Mouse (Mus musculus) limb, embryonic 11.5 days (tissue): Measurements from ENCODE around the gene Taf4. TPM values are rescaled to one million over a fixed set of nuclear protein-coding genes. Genes with fewer than 3 reads are reported as not detected.

Experiments used
- ATAC-seq: fragments of 200-750 bp; cut with Nextera tagmentation; 2 replicates; pipeline ENCODE4 v1.8.0; 2017; ENCODE audit warnings: low read depth; ENCODE audit not compliant: insufficient number of reproducible peaks, low FRiP score, low TSS enrichment
- DNase-seq: peaks from one replicate; pipeline ENCODE4 v3.0.0-alpha.2; 2015; ENCODE audit warnings: low spot score
- H3K27ac ChIP-seq: fragments of 300-500 bp; sonication (generic); replicated peaks from 2 replicates; pipeline ENCODE4 v1.5.1; 2014; ENCODE audit warnings: low read depth, mild to moderate bottlenecking, low read length
- H3K27me3 ChIP-seq: fragments of 300-500 bp; sonication (generic); 2 replicates; pipeline ENCODE4 v1.6.1; 2014; ENCODE audit warnings: mild to moderate bottlenecking, low read length, mixed read lengths; ENCODE audit not compliant: control insufficient read depth, insufficient read depth
- H3K36me3 ChIP-seq: fragments of 300-500 bp; sonication (generic); 2 replicates; pipeline ENCODE4 v1.6.1; 2014; ENCODE audit warnings: mild to moderate bottlenecking, low read length, moderate library complexity, mixed read lengths; ENCODE audit not compliant: control insufficient read depth, insufficient read depth
- H3K4me1 ChIP-seq: fragments of 300-500 bp; sonication (generic); 2 replicates; pipeline ENCODE4 v1.6.1; 2014; ENCODE audit warnings: low read length, mixed read lengths; ENCODE audit not compliant: control insufficient read depth, insufficient read depth
- H3K4me2 ChIP-seq: fragments of 300-500 bp; sonication (generic); 2 replicates; pipeline ENCODE4 v1.6.1; 2014; ENCODE audit warnings: low read depth, mild to moderate bottlenecking, moderate library complexity; ENCODE audit not compliant: severe bottlenecking
- H3K4me3 ChIP-seq: fragments of 300-500 bp; sonication (generic); 2 replicates; pipeline ENCODE4 v1.5.1; 2014; ENCODE audit warnings: low read depth, low read length
- H3K9ac ChIP-seq: fragments of 300-500 bp; sonication (generic); 2 replicates; pipeline ENCODE4 v1.6.1; 2014; ENCODE audit warnings: mild to moderate bottlenecking, low read length
- H3K9me3 ChIP-seq: fragments of 300-500 bp; sonication (generic); 2 replicates; pipeline ENCODE4 v1.6.1; 2016; ENCODE audit warnings: low read length; ENCODE audit not compliant: control insufficient read depth
- WGBS: fragments of 180-500 bp; shearing (Covaris S2); extraction: QIAGEN DNeasy Blood & Tissue Kit; methylation state at CpG from one replicate; pipeline ENCODE4 v1.1.7; 2014; 5-methylcytosine and 5-hydroxymethylcytosine counted together
- polyA plus RNA-seq: library from polyadenylated mRNA; unstranded; fragments of >200 nt; fragmentation: Nextera tagmentation; extraction: Ambion mirVana; gene quantifications from 2 replicates; pipeline ENCODE4 v1.2.1, GENCODE M21; 2014

The Taf4 gene
- polyA plus RNA-seq, 1 experiment from 2014 or later, result 5.8 TPM

GRCm38 (mm10) chr2:179993071-179993470 lies 16.6 kb upstream of the Taf4 start:
- H3K4me3 ChIP-seq, result no peak overlapping the region
- WGBS, result 87% methylated on average over 5 of the region's 5 CpGs
- no peak for DNase-seq

GRCm38 (mm10) chr2:179989098-179989497 lies 12.7 kb upstream of the Taf4 start:
- 55% methylated on average over 1 of the region's 1 CpGs for WGBS
- H3K27ac ChIP-seq, result no peak overlapping the region
- H3K4me1 ChIP-seq, result no peaks in the 10 kb centered on the region
- no peak overlapping the region for H3K9ac ChIP-seq
- no peaks in the 10 kb centered on the region for H3K36me3 ChIP-seq
- no peak overlapping the region for H3K4me2 ChIP-seq
- H3K27me3 ChIP-seq, result no peaks in the 10 kb centered on the region
- H3K9me3 ChIP-seq, result no peaks in the 10 kb centered on the region
- no peak for ATAC-seq
- no peak for DNase-seq
- no peak overlapping the region for H3K4me3 ChIP-seq

More at GRCm38 (mm10) chr2:179993071-179993470, 16.6 kb upstream of the Taf4 start:
- no peak for ATAC-seq
- H3K27ac ChIP-seq, result no peak overlapping the region
- H3K36me3 ChIP-seq, result no peaks in the 10 kb centered on the region
- no peaks in the 10 kb centered on the region for H3K4me1 ChIP-seq
- no peaks in the 10 kb centered on the region for H3K27me3 ChIP-seq
- H3K4me2 ChIP-seq, result no peak overlapping the region
- no peaks in the 10 kb centered on the region for H3K9me3 ChIP-seq
- H3K9ac ChIP-seq, result no peak overlapping the region

GRCm38 (mm10) chr2:179986437-179987022 lies 10.1 kb upstream of the Taf4 start:
- Histone ChIP-seq H3K27ac (no peak overlapping the region), H3K9ac (no peak overlapping the region), H3K9me3 (no peaks in the 10 kb centered on the region), H3K4me1 (no peaks in the 10 kb centered on the region), H3K36me3 (no peaks in the 10 kb centered on the region), H3K4me2 (no peak overlapping the region), H3K4me3 (no peak overlapping the region), H3K27me3 (no peaks in the 10 kb centered on the region)
- 82% methylated on average over 10 of the region's 10 CpGs for WGBS
- no peak for ATAC-seq
- no peak for DNase-seq

GRCm38 (mm10) chr2:179985695-179986094 lies 9.2 kb upstream of the Taf4 start:
- no peak overlapping the region for H3K27ac ChIP-seq
- no peaks in the 10 kb centered on the region for H3K27me3 ChIP-seq
- 91% methylated on average over 1 of the region's 1 CpGs for WGBS
- no peaks in the 10 kb centered on the region for H3K36me3 ChIP-seq
- no peak overlapping the region for H3K4me2 ChIP-seq
- no peaks in the 10 kb centered on the region for H3K4me1 ChIP-seq
- H3K9me3 ChIP-seq, result no peaks in the 10 kb centered on the region
- H3K9ac ChIP-seq, result no peak overlapping the region
- ATAC-seq (no peak), DNase-seq (no peak)
- no peak overlapping the region for H3K4me3 ChIP-seq

DNA sequence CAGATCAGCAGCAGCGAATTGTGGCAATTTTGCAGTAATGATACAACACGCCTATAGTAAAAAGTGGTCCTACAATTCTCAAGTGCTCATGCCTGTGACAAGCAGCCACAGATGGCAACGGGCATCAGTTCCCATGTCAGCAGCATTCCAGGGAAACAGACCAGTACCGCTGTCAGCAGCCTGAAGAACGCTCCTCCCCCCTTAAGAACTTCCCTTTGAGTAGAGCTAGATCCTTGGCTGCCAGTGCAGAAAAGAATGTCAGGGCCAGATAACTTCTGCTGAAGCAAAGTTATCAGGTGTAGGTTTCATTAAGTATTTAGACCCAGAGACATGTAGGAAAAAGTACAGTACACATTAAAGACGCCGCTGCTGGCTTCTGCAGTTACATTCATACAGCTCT lies 8.4 kb upstream of the Taf4 start:
- no peaks in the 10 kb centered on the region for H3K27me3 ChIP-seq
- H3K36me3 ChIP-seq, result no peaks in the 10 kb centered on the region
- ATAC-seq (no peak), DNase-seq (no peak)
- no peaks in the 10 kb centered on the region for H3K4me1 ChIP-seq
- H3K9ac ChIP-seq, result no peak overlapping the region
- H3K4me2 ChIP-seq, result no peak overlapping the region
- WGBS, result 40% methylated on average over 7 of the region's 7 CpGs
- H3K4me3 ChIP-seq, result no peak overlapping the region
- no peaks in the 10 kb centered on the region for H3K9me3 ChIP-seq
- H3K27ac ChIP-seq, result no peak overlapping the region

GRCm38 (mm10) chr2:179982715-179983114 lies 6.3 kb upstream of the Taf4 start:
- no peak for DNase-seq
- Histone ChIP-seq H3K4me3 (no peak overlapping the region), H3K36me3 (no peaks in the 10 kb centered on the region), H3K4me1 (peaks cover 2% of the 10 kb centered on the region; the same call in 1 of the 2 replicates), H3K27me3 (no peaks in the 10 kb centered on the region), H3K27ac (no peak overlapping the region), H3K9ac (no peak overlapping the region), H3K9me3 (no peaks in the 10 kb centered on the region), H3K4me2 (no peak overlapping the region)
- 85% methylated on average over 3 of the region's 3 CpGs for WGBS
- no peak for ATAC-seq

GRCm38 (mm10) chr2:179980616-179981015 lies 4.2 kb upstream of the Taf4 start:
- 45% methylated on average over 4 of the region's 4 CpGs for WGBS
- Histone ChIP-seq H3K36me3 (0 out of 2 replicates have a peak, but pooled peaks cover 2% of the 10 kb centered on the region), H3K4me1 (peaks cover 5% of the 10 kb centered on the region; the same call in 1 of the 2 replicates), H3K9ac (no peak overlapping the region), H3K4me2 (no peak overlapping the region), H3K27ac (no peak overlapping the region), H3K4me3 (no peak overlapping the region), H3K27me3 (no peaks in the 10 kb centered on the region), H3K9me3 (no peaks in the 10 kb centered on the region)
- no peak for DNase-seq
- ATAC-seq, result no peak

DNA sequence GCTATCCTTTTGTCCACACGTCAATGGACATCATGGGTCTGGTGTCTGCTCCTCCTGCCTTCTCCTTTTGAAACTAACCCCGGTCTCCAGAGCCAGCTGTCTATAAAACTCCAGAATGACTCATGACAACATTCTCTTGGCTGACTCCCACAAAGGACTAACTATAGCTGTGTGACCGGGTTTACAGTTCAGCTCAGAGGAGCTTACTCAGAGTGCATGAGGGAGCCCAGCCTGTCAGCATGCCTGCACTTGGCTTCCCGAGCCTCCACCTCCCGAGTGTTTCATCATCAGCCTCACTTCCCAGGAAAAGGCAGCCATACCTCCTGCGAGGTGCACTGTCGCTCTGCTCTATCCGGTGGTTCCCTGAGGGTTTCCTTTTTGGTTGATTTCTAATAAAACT lies 3.4 kb upstream of the Taf4 start:
- no peaks in the 10 kb centered on the region for H3K9me3 ChIP-seq
- no peak overlapping the region for H3K4me3 ChIP-seq
- peaks cover 8% of the 10 kb centered on the region for H3K4me1 ChIP-seq
- H3K27me3 ChIP-seq, result no peaks in the 10 kb centered on the region
- no peak for DNase-seq
- H3K4me2 ChIP-seq, result no peak overlapping the region
- no peak overlapping the region for H3K27ac ChIP-seq
- ATAC-seq, result no peak
- no peak overlapping the region for H3K9ac ChIP-seq
- WGBS, result 69% methylated on average over 8 of the region's 8 CpGs
- 0 out of 2 replicates have a peak, but pooled peaks cover 2% of the 10 kb centered on the region for H3K36me3 ChIP-seq

GRCm38 (mm10) chr2:179978250-179978649 lies 1.8 kb upstream of the Taf4 start:
- Histone ChIP-seq H3K27ac (no peak overlapping the region), H3K4me1 (peaks cover 20% of the 10 kb centered on the region), H3K9me3 (no peaks in the 10 kb centered on the region), H3K4me3 (no peak overlapping the region), H3K27me3 (no peaks in the 10 kb centered on the region), H3K4me2 (no peak overlapping the region), H3K36me3 (0 out of 2 replicates have a peak, but pooled peaks cover 2% of the 10 kb centered on the region), H3K9ac (no peak overlapping the region)
- 67% methylated on average over 3 of the region's 3 CpGs for WGBS
- no peak for DNase-seq
- no peak for ATAC-seq
